8 mouse cellular contexts compared by ENCODE assay signal in genomic region chr17:5189551-5190351, GRCm38 (mm10).
DNase-seq lines count a peak whose midpoint lies in the region; ATAC-seq lines count a peak whose summit lies in the region.

No protein-coding gene starts in this region.

- peak; percentile 98 for DNase-seq in Muller cell, postnatal 12 days (ENCODE audit: inconsistent ontology term)
- DNase-seq in cerebellum, adult 9-11 months = peak; percentile 92
- peak; percentile 85 to 89 for DNase-seq in frontal cortex, postnatal 10 days (ENCODE audit: low spot score in 2 of 2)
- DNase-seq in layer of hippocampus, postnatal 25 days (ENCODE audit: extremely low spot score in 1 of 2, low spot score in 1 of 2) = peak; percentile 74 to 78
- peak; percentile 95 for DNase-seq in lung, postnatal 25 days (ENCODE audit: low spot score)
- peak; percentile 93 for DNase-seq in retina, embryonic 14.5 days (ENCODE audit: low spot score)
- peak; percentile 93 for DNase-seq in thymus, postnatal 4 days

- peak overlapping the region; percentile 82 for H3K4me2 ChIP-seq in hindbrain, embryonic 13.5 days

- H3K4me3 ChIP-seq in hindbrain, embryonic 13.5 days = peak overlapping the region; percentile 55

- H3K4me1 ChIP-seq in hindbrain, embryonic 13.5 days (replicated peaks) = peaks cover 48% of the 10 kb centered on the region

- no peaks in the 10 kb centered on the region for H3K27me3 ChIP-seq in hindbrain, embryonic 13.5 days

- H3K36me3 ChIP-seq in hindbrain, embryonic 13.5 days = no peaks in the 10 kb centered on the region

- peak; percentile 96 for ATAC-seq in hindbrain, embryonic 13.5 days (ENCODE audit: low FRiP score)

- under 1% methylated on average over 40 of the region's 40 CpGs for WGBS in hindbrain, embryonic 13.5 days

- H3K27ac ChIP-seq in hindbrain, embryonic 13.5 days = peak overlapping the region; percentile 93

- H3K9me3 ChIP-seq in hindbrain, embryonic 13.5 days = no peaks in the 10 kb centered on the region

- H3K9ac ChIP-seq in hindbrain, embryonic 13.5 days = peak overlapping the region; percentile 79

Comparison
In these comparisons a context has a peak if more than half of its experiments do, and no peak if none do; other contexts are left out.
1. Peak in every context shown above with its lines: DNase-seq, ATAC-seq, H3K4me3 ChIP-seq and H3K27ac ChIP-seq.